Mouse (Mus musculus) heart, embryonic 16.5 days (tissue): ENCODE results near the gene Hmgb1. TPM values are rescaled to one million over a fixed set of nuclear protein-coding genes. Genes with fewer than 3 reads are reported as not detected.

Source experiments
- ATAC-seq: fragments of 200-750 bp; cut with Nextera tagmentation; replicated peaks from 2 replicates; pipeline ENCODE4 v1.8.0; 2017; ENCODE audit warnings: moderate number of reproducible peaks; ENCODE audit not compliant: insufficient read depth, low FRiP score; ENCODE audit errors: extremely low read depth
- H3K27ac ChIP-seq: fragments of 300-500 bp; sonication (generic); 2 replicates; pipeline ENCODE4 v1.5.1; 2014; ENCODE audit warnings: mild to moderate bottlenecking, low read length, control low read depth, moderate library complexity
- H3K27me3 ChIP-seq: fragments of 300-500 bp; sonication (generic); 2 replicates; pipeline ENCODE4 v1.6.1; 2014; ENCODE audit warnings: low read length, mixed read lengths; ENCODE audit not compliant: control insufficient read depth, insufficient read depth
- H3K36me3 ChIP-seq: fragments of 300-500 bp; sonication (generic); 2 replicates; pipeline ENCODE4 v1.6.1; 2014; ENCODE audit not compliant: control insufficient read depth, insufficient read depth
- H3K4me1 ChIP-seq: fragments of 300-500 bp; sonication (generic); 2 replicates; pipeline ENCODE4 v1.6.1; 2014; ENCODE audit warnings: low read length, mixed read lengths; ENCODE audit not compliant: control insufficient read depth, insufficient read depth
- H3K4me2 ChIP-seq: fragments of 300-500 bp; sonication (generic); 2 replicates; pipeline ENCODE4 v1.6.1; 2014; ENCODE audit warnings: low read depth, mild to moderate bottlenecking, control low read depth, low read length
- H3K4me3 ChIP-seq: fragments of 300-500 bp; sonication (generic); 2 replicates; pipeline ENCODE4 v1.5.1; 2014; ENCODE audit warnings: mild to moderate bottlenecking, control low read depth, low read length
- H3K9ac ChIP-seq: fragments of 300-500 bp; sonication (generic); 2 replicates; pipeline ENCODE4 v1.6.1; 2014; ENCODE audit warnings: low read length, control low read depth
- H3K9me3 ChIP-seq: fragments of 300-500 bp; sonication (generic); replicated peaks from 2 replicates; pipeline ENCODE4 v1.6.1; 2016; ENCODE audit warnings: low read length; ENCODE audit not compliant: control insufficient read depth
- WGBS: fragments of 180-500 bp; shearing (Covaris S2); extraction: QIAGEN DNeasy Blood & Tissue Kit; methylation state at CpG from one replicate; pipeline ENCODE4 v1.1.7; 2014; 5-methylcytosine and 5-hydroxymethylcytosine counted together
- polyA plus RNA-seq: library from polyadenylated mRNA; unstranded; fragments of >200 nt; fragmentation: Nextera tagmentation; extraction: Ambion mirVana; gene quantifications from 2 replicates; pipeline ENCODE4 v1.2.1, GENCODE M21; 2015

Gene Hmgb1
- polyA plus RNA-seq, 1 experiment from 2014 or later: 757 TPM

- peaks cover 3% of the 10 kb centered on the region; the same call in 1 of the 2 replicates for H3K9me3 ChIP-seq
- WGBS: 77% methylated on average over 5 of the region's 5 CpGs
- H3K4me2 ChIP-seq: no peak overlapping the region
- no peak overlapping the region for H3K27ac ChIP-seq
- no peak for ATAC-seq
- no peaks in the 10 kb centered on the region for H3K27me3 ChIP-seq
- H3K9ac ChIP-seq: no peak overlapping the region
- no peak overlapping the region for H3K4me3 ChIP-seq
- no peaks in the 10 kb centered on the region for H3K36me3 ChIP-seq
- H3K4me1 ChIP-seq: no peaks in the 10 kb centered on the region
Observed at GRCm38 (mm10) chr5:149097841-149098240, 86.4 kb downstream of the Hmgb1 start.

GRCm38 (mm10) chr5:149096284-149096683 lies 88.0 kb downstream of the Hmgb1 start:
- Histone ChIP-seq H3K9ac (no peak overlapping the region), H3K36me3 (no peaks in the 10 kb centered on the region), H3K4me3 (no peak overlapping the region), H3K4me1 (no peaks in the 10 kb centered on the region), H3K4me2 (no peak overlapping the region), H3K9me3 (no peaks in the 10 kb centered on the region), H3K27ac (no peak overlapping the region), H3K27me3 (no peaks in the 10 kb centered on the region)
- 53% methylated on average over 11 of the region's 11 CpGs for WGBS
- no peak for ATAC-seq

DNA sequence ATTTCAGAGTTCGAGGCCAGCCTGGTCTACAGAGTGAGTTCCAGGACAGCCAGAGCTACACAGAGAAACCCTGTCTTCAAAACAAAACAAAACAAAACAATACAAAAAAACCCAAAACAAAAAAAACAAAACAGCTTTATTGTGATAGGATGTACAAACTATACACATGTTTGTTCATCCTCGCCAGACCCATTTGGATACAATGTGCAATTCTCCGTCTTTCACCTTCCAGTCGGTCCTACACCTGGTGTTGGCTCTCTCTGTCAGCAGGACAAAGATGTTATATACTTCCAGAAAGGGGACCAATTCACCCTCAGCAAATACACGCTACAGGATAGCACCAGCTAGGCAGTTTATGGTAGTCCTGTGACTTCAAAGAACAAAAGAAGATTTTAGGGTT lies 91.4 kb downstream of the Hmgb1 start:
- H3K27ac ChIP-seq: no peak overlapping the region
- WGBS: 94% methylated on average over 5 of the region's 5 CpGs

DNA sequence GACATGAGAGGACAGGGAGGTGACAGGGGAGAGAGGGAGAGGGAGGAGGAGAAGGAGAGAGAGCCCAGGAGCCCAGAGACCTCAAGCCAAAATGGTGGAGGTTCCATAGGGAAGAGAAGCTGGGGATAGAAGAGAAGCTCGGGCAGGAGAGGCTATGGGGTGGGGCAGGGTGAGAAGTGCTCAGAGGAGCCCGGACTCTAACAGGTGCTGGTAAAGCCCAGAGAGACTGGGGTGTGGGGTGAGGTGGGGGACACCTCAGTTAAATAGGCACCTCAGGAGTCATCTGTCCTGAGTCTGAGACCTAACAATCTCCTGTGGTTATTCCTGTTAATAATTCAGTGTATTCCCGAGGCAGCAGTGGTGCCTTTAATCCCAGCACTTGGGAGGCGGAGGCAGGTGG lies 91.8 kb downstream of the Hmgb1 start:
- no peak for ATAC-seq
- no peaks in the 10 kb centered on the region for H3K36me3 ChIP-seq
- no peaks in the 10 kb centered on the region for H3K27me3 ChIP-seq
- H3K4me3 ChIP-seq: no peak overlapping the region
- no peak overlapping the region for H3K9ac ChIP-seq
- no peak overlapping the region for H3K27ac ChIP-seq
- 88% methylated on average over 4 of the region's 4 CpGs for WGBS
- no peaks in the 10 kb centered on the region for H3K4me1 ChIP-seq
- H3K9me3 ChIP-seq: no peaks in the 10 kb centered on the region
- no peak overlapping the region for H3K4me2 ChIP-seq

More for the DNA sequence above, 91.4 kb downstream of the Hmgb1 start:
- no peaks in the 10 kb centered on the region for H3K9me3 ChIP-seq
- H3K4me2 ChIP-seq: no peak overlapping the region
- H3K27me3 ChIP-seq: no peaks in the 10 kb centered on the region
- H3K4me3 ChIP-seq: no peak overlapping the region
- no peak overlapping the region for H3K9ac ChIP-seq
- H3K36me3 ChIP-seq: no peaks in the 10 kb centered on the region
- no peaks in the 10 kb centered on the region for H3K4me1 ChIP-seq
- ATAC-seq: no peak

GRCm38 (mm10) chr5:149091256-149091655 lies 93.0 kb downstream of the Hmgb1 start:
- H3K27me3 ChIP-seq: no peaks in the 10 kb centered on the region
- H3K36me3 ChIP-seq: no peaks in the 10 kb centered on the region
- H3K4me3 ChIP-seq: no peak overlapping the region
- H3K4me1 ChIP-seq: no peaks in the 10 kb centered on the region
- no peak overlapping the region for H3K27ac ChIP-seq
- 60% methylated on average over 14 of the region's 14 CpGs for WGBS
- H3K9me3 ChIP-seq: no peaks in the 10 kb centered on the region
- ATAC-seq: no peak
- H3K4me2 ChIP-seq: no peak overlapping the region
- no peak overlapping the region for H3K9ac ChIP-seq

- no peak for ATAC-seq
- no peak overlapping the region for H3K9ac ChIP-seq
- no peaks in the 10 kb centered on the region for H3K4me1 ChIP-seq
- H3K9me3 ChIP-seq: no peaks in the 10 kb centered on the region
- no peak overlapping the region for H3K4me2 ChIP-seq
- H3K4me3 ChIP-seq: no peak overlapping the region
- 65% methylated on average over 2 of the region's 2 CpGs for WGBS
- no peaks in the 10 kb centered on the region for H3K27me3 ChIP-seq
- no peaks in the 10 kb centered on the region for H3K36me3 ChIP-seq
- no peak overlapping the region for H3K27ac ChIP-seq
Observed at GRCm38 (mm10) chr5:149089860-149090259, 94.4 kb downstream of the Hmgb1 start.

DNA sequence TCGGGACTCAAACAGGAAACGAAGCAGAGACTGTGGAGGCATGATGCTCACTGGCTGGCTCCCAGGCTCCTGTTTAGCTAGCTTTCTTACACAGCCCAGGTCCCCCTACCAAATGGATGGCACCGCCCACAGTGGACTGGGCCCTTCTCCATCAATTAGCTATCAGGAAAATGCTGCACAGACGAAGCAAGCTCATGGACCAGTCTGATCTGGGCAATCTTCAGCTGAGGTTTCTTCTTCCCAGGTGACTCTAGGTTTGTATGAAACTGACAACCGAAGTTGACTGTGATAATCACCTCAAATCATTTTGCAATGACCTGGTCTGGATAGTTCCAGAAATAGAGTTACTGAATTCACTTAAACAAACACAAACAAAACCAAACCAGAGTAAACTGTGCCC lies 94.8 kb downstream of the Hmgb1 start:
- 85% methylated on average over 5 of the region's 5 CpGs for WGBS
- no peak overlapping the region for H3K9ac ChIP-seq
- no peak overlapping the region for H3K4me2 ChIP-seq
- no peak overlapping the region for H3K27ac ChIP-seq
- no peak overlapping the region for H3K4me3 ChIP-seq
- no peaks in the 10 kb centered on the region for H3K36me3 ChIP-seq
- no peak for ATAC-seq
- H3K27me3 ChIP-seq: no peaks in the 10 kb centered on the region
- no peaks in the 10 kb centered on the region for H3K9me3 ChIP-seq
- H3K4me1 ChIP-seq: no peaks in the 10 kb centered on the region

DNA sequence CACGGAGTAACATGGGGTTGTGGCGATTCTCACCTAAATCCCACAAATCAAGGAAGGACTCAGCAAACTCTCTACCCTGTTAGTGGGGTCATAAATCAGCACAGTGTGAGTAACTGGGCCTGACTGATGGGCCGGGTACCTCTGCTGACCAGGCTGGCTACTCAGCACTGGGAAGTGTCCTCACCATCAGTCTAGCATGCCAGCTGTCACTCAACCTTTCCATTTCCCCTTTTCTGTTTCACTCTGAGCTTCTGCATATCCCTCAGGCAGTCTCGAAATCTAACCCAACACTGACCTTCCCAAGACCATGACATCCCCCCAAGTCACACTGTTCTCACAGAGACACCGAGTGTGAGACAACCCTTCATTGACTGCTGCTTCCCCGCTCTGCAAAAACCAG lies 95.4 kb downstream of the Hmgb1 start:
- no peak overlapping the region for H3K27ac ChIP-seq
- WGBS: 82% methylated on average over 6 of the region's 6 CpGs
- H3K36me3 ChIP-seq: no peaks in the 10 kb centered on the region
- no peak overlapping the region for H3K4me3 ChIP-seq
- no peaks in the 10 kb centered on the region for H3K9me3 ChIP-seq
- ATAC-seq: no peak
- H3K27me3 ChIP-seq: no peaks in the 10 kb centered on the region
- H3K9ac ChIP-seq: no peak overlapping the region
- H3K4me1 ChIP-seq: no peaks in the 10 kb centered on the region
- H3K4me2 ChIP-seq: no peak overlapping the region

DNA sequence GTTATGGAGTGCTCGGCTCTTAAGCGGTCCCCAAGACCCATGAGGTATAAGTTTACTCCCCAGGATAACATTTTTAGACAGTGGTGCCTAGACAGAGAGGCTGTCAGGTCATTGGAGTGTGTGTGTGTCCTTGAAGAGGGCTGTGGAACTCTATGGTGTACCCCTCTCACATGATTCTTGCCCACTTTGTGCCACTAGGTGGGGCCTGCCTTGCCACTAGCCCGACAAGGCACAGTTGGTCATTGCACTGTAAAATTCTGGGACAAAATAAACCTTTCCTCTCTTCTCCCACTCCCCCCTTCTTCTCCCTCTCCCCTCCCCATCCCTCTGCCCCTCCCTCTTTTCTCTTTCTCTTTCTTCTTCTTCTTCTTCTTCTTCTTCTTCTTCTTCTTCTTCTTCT lies 96.1 kb downstream of the Hmgb1 start:
- WGBS: 81% methylated on average over 3 of the region's 3 CpGs
- Histone ChIP-seq H3K9ac (no peak overlapping the region), H3K4me2 (no peak overlapping the region), H3K9me3 (no peaks in the 10 kb centered on the region), H3K27me3 (no peaks in the 10 kb centered on the region), H3K4me1 (no peaks in the 10 kb centered on the region), H3K36me3 (no peaks in the 10 kb centered on the region), H3K4me3 (no peak overlapping the region), H3K27ac (no peak overlapping the region)
- ATAC-seq: no peak
